Mouse (Mus musculus) frontal cortex, postnatal 25 days (tissue): ENCODE results near the gene Slc13a1.

Source experiments
- DNase-seq, 2 experiments: peaks; one replicate each; pipeline ENCODE4 v3.0.0; 2022; ENCODE audit warnings: low spot score in 2 of 2

The Slc13a1 gene

DNA sequence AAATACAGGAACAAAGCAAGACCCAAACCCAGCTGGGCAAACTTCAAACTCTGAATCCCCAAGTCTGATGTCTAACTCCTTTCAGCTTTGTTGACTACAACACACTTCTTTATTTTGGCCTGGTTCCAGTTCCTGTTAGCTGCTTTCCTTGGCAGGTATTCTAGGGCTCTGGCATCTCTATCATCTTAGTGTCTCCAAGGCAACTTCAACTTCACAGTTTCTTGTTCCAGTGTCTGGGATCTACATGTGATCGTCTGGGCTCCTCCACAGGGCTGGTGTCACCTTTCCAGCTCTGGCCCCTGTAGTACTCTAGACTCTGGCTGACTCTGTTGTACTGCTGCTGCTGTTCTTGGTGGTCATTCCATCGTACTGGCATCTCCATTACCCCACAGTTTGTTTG, 91.8 kb downstream of the Slc13a1 start:
- no peak for DNase-seq

DNA sequence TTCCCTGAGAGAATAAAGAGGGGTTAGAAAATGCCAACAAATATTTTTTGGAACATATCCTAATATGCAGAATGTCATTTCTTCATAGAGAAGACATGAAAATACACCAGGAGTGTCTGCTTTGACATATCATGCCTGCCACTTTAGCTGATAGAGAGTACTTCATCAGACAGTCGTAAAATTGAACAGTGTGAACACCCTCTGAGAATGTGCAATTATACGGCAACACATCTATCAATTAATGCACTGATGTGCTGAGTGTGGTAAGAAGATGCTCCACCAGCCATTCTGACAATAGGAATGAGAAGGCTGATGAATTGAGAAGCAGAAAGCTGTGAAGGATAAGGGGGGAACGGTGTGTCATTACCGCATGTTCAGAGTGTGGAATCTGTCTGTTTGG, 95.1 kb downstream of the Slc13a1 start:
- no peak for DNase-seq

DNA sequence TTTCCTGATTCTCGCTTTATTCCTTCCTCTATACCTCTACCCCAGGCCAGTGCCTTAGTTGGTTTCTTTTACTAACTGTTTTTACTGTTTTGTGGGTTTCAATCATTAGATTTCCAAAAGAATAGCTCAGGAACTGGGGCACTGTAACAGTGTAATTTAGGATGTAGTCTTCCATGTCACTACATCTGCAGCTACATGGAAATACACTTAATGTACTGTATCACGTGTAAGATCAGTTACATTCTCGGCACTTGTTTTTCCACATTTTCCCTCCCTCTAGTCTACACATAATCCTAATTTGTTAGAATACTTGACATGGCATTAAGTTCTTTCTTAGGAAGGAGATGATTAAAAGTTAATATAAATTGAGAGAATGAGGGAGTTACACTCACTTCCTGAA, 108.1 kb downstream of the Slc13a1 start:
- no peak for DNase-seq

DNA sequence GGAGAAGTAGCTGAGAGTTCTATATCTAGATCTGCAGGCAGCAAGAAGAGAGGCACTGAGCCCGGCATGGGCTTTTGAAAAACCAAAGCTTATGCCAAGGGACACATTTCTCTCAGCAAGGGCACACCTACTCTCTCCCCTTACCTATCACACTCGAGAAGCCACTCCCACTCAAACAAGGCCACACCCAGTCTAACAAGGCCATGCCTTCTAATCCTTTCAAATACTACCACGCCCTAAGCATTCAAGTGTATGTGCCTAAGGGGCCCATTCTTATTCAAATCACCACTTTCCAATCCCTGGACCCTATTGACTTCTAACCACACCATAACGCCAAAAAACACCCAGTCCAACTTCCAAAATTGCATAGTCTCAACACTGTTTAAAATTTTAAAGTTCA, 112.8 kb downstream of the Slc13a1 start:
- DNase-seq = no peak

DNA sequence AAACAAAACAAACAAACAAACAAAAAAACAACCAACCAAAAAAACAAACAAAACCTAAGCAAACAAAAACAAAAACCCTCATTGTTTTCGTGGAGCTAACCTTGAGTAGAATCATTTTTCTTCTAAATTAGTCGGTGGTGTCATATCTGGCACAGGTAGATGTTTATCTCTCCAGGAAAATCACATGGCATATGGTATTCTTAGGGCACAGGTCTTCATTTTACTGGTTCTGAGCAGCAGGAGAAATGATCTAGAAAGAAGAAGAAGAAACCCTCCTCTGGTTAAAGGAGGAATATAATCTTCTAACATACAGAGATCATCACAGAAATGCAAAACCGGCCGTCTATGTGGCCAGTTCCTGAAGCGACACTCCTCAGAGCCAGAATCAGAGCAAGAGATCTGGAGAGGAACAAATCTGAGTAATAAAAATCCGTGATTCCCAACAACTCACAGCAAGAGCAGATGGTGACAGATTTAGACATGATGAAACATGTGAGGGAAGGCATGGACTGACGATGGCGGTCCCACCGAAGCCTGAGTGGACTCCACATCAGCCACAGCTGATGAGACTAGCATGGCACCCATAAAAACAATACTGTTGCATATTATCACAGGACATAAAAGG, 113.7 kb downstream of the Slc13a1 start:
- no peak for DNase-seq

DNA sequence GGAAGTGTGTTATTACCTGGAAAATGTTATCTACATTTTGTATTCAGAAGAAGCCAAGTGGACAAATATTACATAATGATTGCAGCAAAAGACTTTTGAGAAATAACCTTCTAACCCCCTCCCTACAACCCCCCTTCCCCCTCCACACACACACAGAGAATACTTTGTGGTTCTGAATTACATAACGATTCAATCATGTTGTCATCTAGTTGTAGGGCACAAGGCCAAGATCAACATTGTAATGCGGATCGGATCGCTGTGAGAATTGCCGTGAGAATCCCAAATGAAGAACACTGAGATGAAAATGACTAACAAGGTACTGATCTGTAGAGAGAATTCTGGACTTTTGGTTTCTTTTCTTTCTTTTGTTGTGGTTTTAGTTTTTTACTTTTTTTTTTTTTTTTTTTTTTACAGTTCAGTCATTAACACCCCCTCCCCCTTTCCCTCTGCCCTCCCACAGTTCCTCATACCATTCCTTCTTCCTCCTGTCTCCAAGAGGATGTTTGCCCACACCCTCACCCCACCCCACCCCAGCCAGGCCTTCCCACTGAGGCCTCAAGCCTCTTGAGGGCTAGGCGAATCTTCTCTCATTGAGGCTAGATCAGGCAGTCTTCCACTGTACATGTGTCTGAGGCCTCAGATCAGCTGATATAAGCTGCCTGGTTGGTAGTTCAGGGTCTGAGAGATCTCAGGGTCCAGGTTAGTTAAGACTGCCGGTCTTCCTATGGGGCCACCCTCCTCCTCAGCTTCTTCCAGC, 120.7 kb downstream of the Slc13a1 start:
- DNase-seq = no peak

DNA sequence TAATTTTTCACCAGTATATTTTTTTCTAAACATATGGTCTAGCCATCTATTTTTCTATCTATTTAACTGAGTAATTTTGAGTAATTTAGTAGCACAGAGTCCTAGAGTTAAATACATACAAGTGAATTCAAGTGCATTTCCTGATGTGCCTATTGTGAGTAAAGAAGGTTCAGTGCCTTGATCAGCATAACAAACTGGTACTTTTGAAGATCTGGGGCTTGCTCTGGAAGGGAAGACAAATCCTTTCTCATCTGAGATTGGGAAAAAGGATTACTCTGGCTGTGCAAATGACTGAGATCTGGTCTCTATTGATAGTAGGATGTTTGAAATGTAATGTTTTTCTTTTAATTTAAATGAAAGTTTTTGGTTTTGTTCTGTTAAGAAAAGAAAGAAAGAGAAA, 124.4 kb downstream of the Slc13a1 start:
- no peak for DNase-seq
